Mouse (Mus musculus) intestine, postnatal 0 days (tissue): ENCODE measurements at regions not wholly inside any gene's neighbourhood (a gene's known extent, or its start where the extent isn't known, plus 50 kb on each side); places are given as distances from the start of the nearest gene placed in this dataset.

ENCODE experiments used
- ATAC-seq: fragments of 200-750 bp; cut with Nextera tagmentation; 2 replicates; pipeline ENCODE4 v1.8.0; 2017; ENCODE audit warnings: mild to moderate bottlenecking, moderate TSS enrichment, moderate library complexity
- H3K27ac ChIP-seq: fragments of 300-500 bp; sonication (generic); 2 replicates; pipeline ENCODE4 v1.5.1; 2014; ENCODE audit warnings: mild to moderate bottlenecking, low read depth, low read length, moderate library complexity
- H3K27me3 ChIP-seq: fragments of 300-500 bp; sonication (generic); replicated peaks from 2 replicates; pipeline ENCODE4 v1.6.1; 2014; ENCODE audit warnings: low read length, mixed read lengths; ENCODE audit not compliant: control insufficient read depth, insufficient read depth
- H3K36me3 ChIP-seq: fragments of 300-500 bp; sonication (generic); 2 replicates; pipeline ENCODE4 v1.6.1; 2014; ENCODE audit warnings: mild to moderate bottlenecking, moderate library complexity; ENCODE audit not compliant: control insufficient read depth, insufficient read depth
- H3K4me1 ChIP-seq: fragments of 300-500 bp; sonication (generic); replicated peaks from 2 replicates; pipeline ENCODE4 v1.6.1; 2014; ENCODE audit warnings: antibody characterized with exemption, low read length, mixed read lengths; ENCODE audit not compliant: control insufficient read depth, insufficient read depth
- H3K4me2 ChIP-seq: fragments of 300-500 bp; sonication (generic); replicated peaks from 2 replicates; pipeline ENCODE4 v1.6.1; 2014; ENCODE audit warnings: low read depth, mild to moderate bottlenecking, moderate library complexity
- H3K4me3 ChIP-seq: fragments of 300-500 bp; sonication (generic); 2 replicates; pipeline ENCODE4 v1.5.1; 2014; ENCODE audit warnings: low read depth, low read length
- H3K9ac ChIP-seq: fragments of 300-500 bp; sonication (generic); 2 replicates; pipeline ENCODE4 v1.6.1; 2014; ENCODE audit warnings: mild to moderate bottlenecking, low read depth, low read length
- H3K9me3 ChIP-seq: fragments of 300-500 bp; sonication (generic); 2 replicates; pipeline ENCODE4 v1.6.1; 2016; ENCODE audit warnings: mixed run types; ENCODE audit not compliant: control insufficient read depth
- CTCF ChIP-seq: sonication (generic); IDR thresholded peaks from 2 replicates; pipeline ENCODE4 v1.5.1; 2016; ENCODE audit warnings: low read depth, mild to moderate bottlenecking, control low read depth, antibody characterized with exemption, moderate library complexity
- WGBS: fragments of 180-500 bp; shearing (Covaris S2); extraction: QIAGEN DNeasy Blood & Tissue Kit; methylation state at CpG from one replicate; pipeline ENCODE4 v1.1.7; 2014; 5-methylcytosine and 5-hydroxymethylcytosine counted together

DNA sequence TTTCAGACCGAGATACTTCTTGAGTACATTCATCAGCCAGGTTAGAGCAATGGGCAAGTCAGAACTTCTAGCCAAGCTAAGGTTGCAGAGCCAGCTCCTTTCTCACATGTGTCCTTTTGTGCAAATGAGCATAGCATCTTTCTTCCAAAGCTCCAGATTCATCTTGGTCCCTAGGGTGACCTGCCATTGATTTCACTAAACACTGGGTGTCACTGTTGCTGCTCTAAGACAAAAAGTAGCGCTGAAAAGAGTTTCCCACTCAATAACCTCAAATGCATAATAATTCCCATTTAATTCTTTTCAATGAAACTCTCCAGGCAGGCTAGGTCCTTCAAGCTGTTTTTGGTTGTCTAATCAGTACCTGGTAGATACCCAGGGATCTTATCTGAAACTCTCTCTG lies 688.6 kb upstream of the BB014433 start:
- no peaks in the 10 kb centered on the region for H3K9me3 ChIP-seq
- H3K27me3 ChIP-seq: no peaks in the 10 kb centered on the region
- H3K4me2 ChIP-seq: no peak overlapping the region
- H3K27ac ChIP-seq: no peak overlapping the region
- ATAC-seq: no peak
- TF ChIP-seq CTCF: peak; percentile 42; the same call in 1 of the 2 replicates
- 55% methylated on average over 2 of the region's 2 CpGs for WGBS
- H3K4me3 ChIP-seq: no peak overlapping the region
- no peaks in the 10 kb centered on the region for H3K4me1 ChIP-seq
- H3K9ac ChIP-seq: no peak overlapping the region
- no peaks in the 10 kb centered on the region for H3K36me3 ChIP-seq

DNA sequence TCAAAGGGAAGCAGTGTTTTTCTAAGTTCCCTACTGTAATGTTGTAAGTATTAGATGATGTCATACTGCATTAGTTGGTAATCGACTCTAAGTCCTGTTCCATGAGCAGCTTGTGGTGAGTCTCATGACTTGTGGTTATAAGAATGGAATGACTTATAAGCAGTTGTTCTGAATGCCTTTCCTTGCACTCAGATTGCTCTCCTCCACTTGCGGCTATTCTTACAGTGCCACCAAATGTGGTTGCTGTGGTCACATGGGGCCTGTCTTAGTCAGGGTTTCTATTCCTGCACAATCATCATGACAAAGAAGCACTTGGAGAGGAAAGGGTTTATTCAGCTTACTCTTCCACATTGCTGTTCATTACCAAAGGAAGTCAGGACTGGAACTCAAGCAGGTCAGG lies 685.4 kb upstream of the BB014433 start:
- Histone ChIP-seq H3K27me3 (no peaks in the 10 kb centered on the region), H3K9ac (no peak overlapping the region), H3K4me1 (no peaks in the 10 kb centered on the region), H3K27ac (no peak overlapping the region), H3K9me3 (no peaks in the 10 kb centered on the region), H3K4me3 (no peak overlapping the region), H3K4me2 (no peak overlapping the region), H3K36me3 (no peaks in the 10 kb centered on the region)
- ATAC-seq: no peak
- 89% methylated on average over 2 of the region's 2 CpGs for WGBS
- TF ChIP-seq CTCF: no peak

DNA sequence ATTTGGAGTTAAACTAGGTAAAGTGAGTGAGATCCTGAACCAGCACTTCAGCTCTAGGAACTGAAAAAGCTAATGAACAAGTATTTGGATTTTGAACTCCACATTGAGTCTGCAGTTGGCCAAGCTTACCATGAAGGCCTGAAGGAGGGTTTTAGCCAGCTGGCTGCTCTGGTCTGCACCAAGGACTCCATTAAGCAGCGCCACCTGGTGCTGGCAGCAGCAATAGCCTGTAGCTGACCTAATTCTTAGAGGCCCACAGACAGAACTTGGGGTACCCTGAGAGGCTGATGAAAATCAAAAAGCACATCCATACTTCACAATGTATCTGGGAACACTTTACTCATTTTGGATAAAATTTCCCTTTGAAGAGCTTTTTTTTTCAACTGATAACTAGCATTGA lies 683.2 kb upstream of the BB014433 start:
- no peaks in the 10 kb centered on the region for H3K27me3 ChIP-seq
- no peak for ATAC-seq

DNA sequence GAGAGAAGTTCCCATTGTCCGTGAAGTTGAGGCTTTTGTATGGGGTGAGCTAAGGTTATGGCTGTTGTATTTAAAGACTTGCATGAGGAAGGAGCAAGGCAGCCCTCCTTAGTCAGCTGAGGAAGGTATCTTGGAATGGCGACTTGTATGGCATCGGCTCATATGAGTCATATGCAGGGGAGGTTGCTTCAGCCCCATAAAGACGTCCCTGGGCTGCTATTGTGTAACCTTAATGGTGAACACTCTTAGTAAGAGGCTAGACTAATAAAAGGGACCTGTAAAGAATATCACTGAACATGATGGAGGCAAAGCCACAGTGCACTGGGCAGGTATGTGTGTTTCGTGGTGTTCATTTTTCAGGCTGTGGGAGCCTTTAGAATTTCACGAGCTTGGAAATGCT lies 680.4 kb upstream of the BB014433 start:
- Histone ChIP-seq H3K9me3 (no peaks in the 10 kb centered on the region), H3K4me2 (no peak overlapping the region), H3K9ac (no peak overlapping the region), H3K36me3 (no peaks in the 10 kb centered on the region), H3K4me3 (no peak overlapping the region), H3K4me1 (no peaks in the 10 kb centered on the region), H3K27ac (no peak overlapping the region), H3K27me3 (no peaks in the 10 kb centered on the region)
- ATAC-seq: no peak
- 85% methylated on average over 6 of the region's 6 CpGs for WGBS
- TF ChIP-seq CTCF: no peak

More for the DNA sequence above, 683.2 kb upstream of the BB014433 start:
- no peaks in the 10 kb centered on the region for H3K9me3 ChIP-seq
- H3K27ac ChIP-seq: no peak overlapping the region
- H3K36me3 ChIP-seq: no peaks in the 10 kb centered on the region
- no peaks in the 10 kb centered on the region for H3K4me1 ChIP-seq
- H3K4me2 ChIP-seq: no peak overlapping the region
- 4% methylated on average over 1 of the region's 1 CpGs for WGBS
- H3K4me3 ChIP-seq: no peak overlapping the region
- no peak overlapping the region for H3K9ac ChIP-seq
- TF ChIP-seq CTCF: peak; percentile 66
